Mouse (Mus musculus) CH12.LX (cell line): ENCODE results near the gene Rab6a.

Experiments
- CTCF ChIP-seq, 2 experiments: IDR thresholded peaks in 1 of 2; conservative IDR thresholded peaks in 1 of 2; 2 replicates each; pipeline ENCODE4 v1.5.1; 2011 to 2012; ENCODE audit warnings: low read depth in 2 of 2, low read length in 2 of 2, improper control_type of control experiment in 1 of 2, inconsistent platforms in 1 of 2, mild to moderate bottlenecking in 1 of 2, moderate library complexity in 1 of 2
- E2F4 ChIP-seq: IDR thresholded peaks from 2 replicates; pipeline ENCODE4 v1.6.1; 2011; ENCODE audit warnings: low read depth, low read length, improper control_type of control experiment; ENCODE audit not compliant: insufficient replicate concordance
- EP300 ChIP-seq: IDR thresholded peaks from 2 replicates; pipeline ENCODE4 v1.6.1; 2011; ENCODE audit warnings: low read length, improper control_type of control experiment
- IRF4 ChIP-seq: IDR thresholded peaks from 2 replicates; pipeline ENCODE4 v1.6.1; 2014; ENCODE audit warnings: low read depth, mild to moderate bottlenecking, inconsistent platforms, low read length, improper control_type of control experiment
- MAFK ChIP-seq: IDR thresholded peaks from 2 replicates; pipeline ENCODE4 v1.6.1; 2011; ENCODE audit warnings: low read length, improper control_type of control experiment; ENCODE audit not compliant: insufficient replicate concordance
- MAX ChIP-seq: IDR thresholded peaks from 2 replicates; pipeline ENCODE4 v1.6.1; 2011; ENCODE audit warnings: low read length, improper control_type of control experiment
- MAZ ChIP-seq: IDR thresholded peaks from 2 replicates; pipeline ENCODE4 v1.6.1; 2012; ENCODE audit warnings: low read depth, mild to moderate bottlenecking, inconsistent platforms, low read length, improper control_type of control experiment, moderate library complexity
- POLR2A ChIP-seq: IDR thresholded peaks from 2 replicates; pipeline ENCODE4 v1.6.1; 2011; ENCODE audit warnings: low read depth, mild to moderate bottlenecking, improper control_type of control experiment, low read length
- POLR2AphosphoS2 ChIP-seq: IDR thresholded peaks from 2 replicates; pipeline ENCODE4 v1.6.1; 2011; ENCODE audit warnings: low read depth, low read length, improper control_type of control experiment
- SIN3A ChIP-seq: IDR thresholded peaks from 2 replicates; pipeline ENCODE4 v1.6.1; 2012; ENCODE audit warnings: low read length, improper control_type of control experiment, inconsistent platforms
- TCF12 ChIP-seq: IDR thresholded peaks from 2 replicates; pipeline ENCODE4 v1.6.1; 2014; ENCODE audit warnings: low read depth, mild to moderate bottlenecking, inconsistent platforms, low read length, improper control_type of control experiment
- ZC3H11A ChIP-seq: IDR thresholded peaks from 2 replicates; pipeline ENCODE4 v1.6.1; 2012; ENCODE audit warnings: low read depth, mild to moderate bottlenecking, inconsistent platforms, low read length, improper control_type of control experiment

- no peak for TF ChIP-seq E2F4
- TF ChIP-seq POLR2A, result no peak
- no peak for TF ChIP-seq CTCF (conservative IDR thresholded peaks at IDR 0.05 in 1 of 2, IDR thresholded peaks at IDR 0.05 in 1 of 2; ENCODE audit: low read depth in 2 of 2, low read length in 2 of 2)
- TF ChIP-seq MAX, result no peak
- no peak for TF ChIP-seq ZC3H11A
- no peak for TF ChIP-seq IRF4
- no peak for TF ChIP-seq MAZ
- TF ChIP-seq EP300, result no peak
- no peak for TF ChIP-seq MAFK
- no peak for TF ChIP-seq POLR2AphosphoS2
- TF ChIP-seq TCF12, result no peak
- no peak for TF ChIP-seq SIN3A
Observed at GRCm38 (mm10) chr7:100600211-100600610, 7.0 kb upstream of the Rab6a start.
